Mouse (Mus musculus): ENCODE results near the gene Msi2. TPM values are rescaled to one million over a fixed set of nuclear protein-coding genes. Genes with fewer than 3 reads are reported as not detected.
A peak's percentile ranks its signal among the peaks of the same experiment; 100 is the strongest.

The Msi2 gene
- total and polyA plus RNA-seq, 2 experiments from 2014 or later: 33.0 to 170 TPM

DNA sequence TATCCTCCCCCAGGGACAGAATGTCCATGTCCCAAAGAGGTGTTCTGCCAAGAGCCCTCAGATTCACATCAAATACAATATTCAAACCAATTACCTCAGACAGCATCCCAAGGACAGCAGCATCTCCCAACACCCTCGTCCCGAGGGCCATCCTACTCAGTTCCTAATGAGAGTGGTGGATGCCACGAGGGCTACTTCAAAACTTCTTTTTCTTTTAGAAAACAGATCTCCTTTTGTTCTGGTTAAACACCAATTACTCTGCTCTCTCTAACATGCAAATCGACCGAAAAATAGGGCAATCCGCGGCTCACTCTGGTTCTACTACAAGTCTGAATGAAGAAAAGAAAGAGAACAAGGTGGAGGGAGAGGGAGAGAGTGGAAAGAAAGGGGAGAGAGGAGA is 73.6 kb downstream of the Msi2 start:
- ATAC-seq (no peak), DNase-seq (ENCODE audit: low spot score) (no peak)
- H3K27me3 ChIP-seq (ENCODE audit: insufficient read depth, low read length): no peaks in the 10 kb centered on the region
- H3K9ac ChIP-seq (replicated peaks; ENCODE audit: low read length): no peak overlapping the region; the same call in 1 of the 2 replicates
- 24% methylated on average over 7 of the region's 7 CpGs for WGBS
- 0 out of 2 replicates have a peak overlapping the region, but pooled peaks have one; percentile 1 for H3K4me2 ChIP-seq (ENCODE audit: low read depth, low read length)
- peaks cover 36% of the 10 kb centered on the region for H3K4me1 ChIP-seq (ENCODE audit: insufficient read depth, low read length)
- TF ChIP-seq CTCF (IDR thresholded peaks at IDR 0.05; ENCODE audit: low read depth): no peak
- H3K27ac ChIP-seq: peak overlapping the region; percentile 68
- H3K36me3 ChIP-seq (ENCODE audit: insufficient read depth, low read length): no peaks in the 10 kb centered on the region
- H3K9me3 ChIP-seq (ENCODE audit: low read length): no peaks in the 10 kb centered on the region
- H3K4me3 ChIP-seq (ENCODE audit: low read length): no peak overlapping the region

GRCm38 (mm10) chr11:88639862-88640261 is 78.5 kb downstream of the Msi2 start:
- Histone ChIP-seq H3K4me3 (ENCODE audit: low read length) (no peak overlapping the region), H3K27ac (no peak overlapping the region), H3K9ac (replicated peaks; ENCODE audit: low read length) (no peak overlapping the region), H3K4me1 (ENCODE audit: insufficient read depth, low read length) (peaks cover 26% of the 10 kb centered on the region), H3K4me2 (ENCODE audit: low read depth, low read length) (no peak overlapping the region), H3K9me3 (ENCODE audit: low read length) (no peaks in the 10 kb centered on the region), H3K27me3 (ENCODE audit: insufficient read depth, low read length) (no peaks in the 10 kb centered on the region), H3K36me3 (ENCODE audit: insufficient read depth, low read length) (no peaks in the 10 kb centered on the region)
- DNase-seq (ENCODE audit: low spot score): no peak
- 61% methylated on average over 4 of the region's 4 CpGs for WGBS
- ATAC-seq: no peak
- peak; percentile 16; the same call in 1 of the 2 replicates for TF ChIP-seq CTCF (IDR thresholded peaks at IDR 0.05; ENCODE audit: low read depth)

GRCm38 (mm10) chr11:88638936-88639542 is 79.3 kb downstream of the Msi2 start:
- no peak for ATAC-seq
- Histone ChIP-seq H3K27me3 (ENCODE audit: insufficient read depth, low read length) (no peaks in the 10 kb centered on the region), H3K4me3 (ENCODE audit: low read length) (no peak overlapping the region), H3K36me3 (ENCODE audit: insufficient read depth, low read length) (no peaks in the 10 kb centered on the region), H3K9me3 (ENCODE audit: low read length) (no peaks in the 10 kb centered on the region), H3K4me2 (ENCODE audit: low read depth, low read length) (no peak overlapping the region), H3K27ac (peak overlapping the region; percentile 41), H3K9ac (replicated peaks; ENCODE audit: low read length) (no peak overlapping the region), H3K4me1 (ENCODE audit: insufficient read depth, low read length) (peaks cover 21% of the 10 kb centered on the region)
- no peak for TF ChIP-seq CTCF (IDR thresholded peaks at IDR 0.05; ENCODE audit: low read depth)
- no peak for DNase-seq (ENCODE audit: low spot score)
- WGBS: 54% methylated on average over 6 of the region's 6 CpGs

DNA sequence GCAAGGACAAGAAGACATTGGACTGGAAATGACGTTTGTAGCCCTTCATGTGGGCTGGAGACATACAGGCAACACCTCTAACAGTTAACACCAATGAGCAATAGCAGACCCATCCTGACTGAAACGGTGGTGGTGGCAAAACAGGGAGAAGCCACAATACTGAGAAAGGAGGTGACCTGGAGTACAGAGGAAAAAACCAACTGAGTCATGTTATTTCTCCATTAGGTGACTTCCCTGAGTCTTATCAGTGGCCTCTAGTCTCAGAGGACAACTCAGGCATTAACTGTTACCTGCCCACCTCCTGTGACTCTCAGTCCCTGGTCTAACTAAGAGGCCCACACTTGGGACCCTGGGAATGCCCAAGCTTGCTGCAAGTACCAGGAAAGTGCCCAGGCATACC is 80.1 kb downstream of the Msi2 start:
- Histone ChIP-seq H3K9ac (replicated peaks; ENCODE audit: low read length) (no peak overlapping the region), H3K9me3 (ENCODE audit: low read length) (no peaks in the 10 kb centered on the region), H3K4me3 (ENCODE audit: low read length) (no peak overlapping the region), H3K4me2 (ENCODE audit: low read depth, low read length) (no peak overlapping the region), H3K36me3 (ENCODE audit: insufficient read depth, low read length) (no peaks in the 10 kb centered on the region), H3K27me3 (ENCODE audit: insufficient read depth, low read length) (no peaks in the 10 kb centered on the region), H3K27ac (peak overlapping the region; percentile 41), H3K4me1 (ENCODE audit: insufficient read depth, low read length) (peaks cover 21% of the 10 kb centered on the region)
- ATAC-seq (no peak), DNase-seq (ENCODE audit: low spot score) (no peak)
- TF ChIP-seq CTCF (IDR thresholded peaks at IDR 0.05; ENCODE audit: low read depth): no peak
- 73% methylated on average over 2 of the region's 2 CpGs for WGBS

DNA sequence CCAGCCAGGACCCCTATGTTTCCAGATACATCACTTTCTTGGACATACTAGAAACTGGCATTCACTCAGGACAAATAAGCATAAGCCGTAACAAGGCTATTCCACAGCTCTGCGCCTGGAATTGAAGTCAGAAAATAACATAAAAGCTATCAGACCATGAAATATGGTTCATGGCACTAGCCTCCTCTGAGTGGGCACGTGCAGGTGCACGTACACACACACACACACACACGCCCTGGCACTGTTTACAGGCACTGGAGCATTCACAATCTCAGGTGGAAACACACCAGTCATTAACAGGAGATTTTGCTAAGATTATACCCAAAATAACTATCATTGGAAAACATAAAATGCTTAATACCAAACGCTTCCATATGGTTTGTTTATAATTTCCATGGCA is 81.4 kb downstream of the Msi2 start:
- peaks cover 21% of the 10 kb centered on the region for H3K4me1 ChIP-seq (ENCODE audit: insufficient read depth, low read length)
- H3K9me3 ChIP-seq (ENCODE audit: low read length): no peaks in the 10 kb centered on the region
- no peak overlapping the region for H3K9ac ChIP-seq (replicated peaks; ENCODE audit: low read length)
- DNase-seq (ENCODE audit: low spot score) (no peak), ATAC-seq (no peak)
- 69% methylated on average over 6 of the region's 6 CpGs for WGBS
- no peak overlapping the region for H3K4me2 ChIP-seq (ENCODE audit: low read depth, low read length)
- no peak for TF ChIP-seq CTCF (IDR thresholded peaks at IDR 0.05; ENCODE audit: low read depth)
- no peak overlapping the region; the same call in 1 of the 2 replicates for H3K27ac ChIP-seq
- no peaks in the 10 kb centered on the region for H3K36me3 ChIP-seq (ENCODE audit: insufficient read depth, low read length)
- H3K4me3 ChIP-seq (ENCODE audit: low read length): no peak overlapping the region
- H3K27me3 ChIP-seq (ENCODE audit: insufficient read depth, low read length): no peaks in the 10 kb centered on the region

GRCm38 (mm10) chr11:88636319-88636718 is 82.0 kb downstream of the Msi2 start:
- 77% methylated on average over 5 of the region's 5 CpGs for WGBS
- H3K4me1 ChIP-seq (ENCODE audit: insufficient read depth, low read length): peaks cover 21% of the 10 kb centered on the region
- no peak overlapping the region for H3K9ac ChIP-seq (replicated peaks; ENCODE audit: low read length)
- no peaks in the 10 kb centered on the region for H3K27me3 ChIP-seq (ENCODE audit: insufficient read depth, low read length)
- H3K4me3 ChIP-seq (ENCODE audit: low read length): no peak overlapping the region
- H3K27ac ChIP-seq: no peak overlapping the region
- TF ChIP-seq CTCF (IDR thresholded peaks at IDR 0.05; ENCODE audit: low read depth): no peak
- ATAC-seq (no peak), DNase-seq (ENCODE audit: low spot score) (no peak)
- H3K9me3 ChIP-seq (ENCODE audit: low read length): no peaks in the 10 kb centered on the region
- H3K4me2 ChIP-seq (ENCODE audit: low read depth, low read length): no peak overlapping the region
- H3K36me3 ChIP-seq (ENCODE audit: insufficient read depth, low read length): no peaks in the 10 kb centered on the region

- Histone ChIP-seq H3K36me3 (ENCODE audit: insufficient read depth, low read length) (no peaks in the 10 kb centered on the region), H3K27ac (peak overlapping the region; percentile 2; the same call in 1 of the 2 replicates), H3K9ac (replicated peaks; ENCODE audit: low read length) (no peak overlapping the region), H3K27me3 (ENCODE audit: insufficient read depth, low read length) (no peaks in the 10 kb centered on the region), H3K4me1 (ENCODE audit: insufficient read depth, low read length) (peaks cover 23% of the 10 kb centered on the region), H3K4me3 (ENCODE audit: low read length) (no peak overlapping the region), H3K9me3 (ENCODE audit: low read length) (no peaks in the 10 kb centered on the region), H3K4me2 (ENCODE audit: low read depth, low read length) (no peak overlapping the region)
- TF ChIP-seq CTCF (IDR thresholded peaks at IDR 0.05; ENCODE audit: low read depth): no peak
- DNase-seq (ENCODE audit: low spot score) (no peak), ATAC-seq (no peak)
- WGBS: 31% methylated on average over 1 of the region's 1 CpGs
These were observed 83.7 kb downstream of the Msi2 start for GRCm38 (mm10) chr11:88634627-88635026.
